Mouse (Mus musculus): ENCODE data around the gene Pex16. TPM values are rescaled to one million over a fixed set of nuclear protein-coding genes. Genes with fewer than 3 reads are reported as not detected.

Gene Pex16
- polyA plus RNA-seq, 1 experiment from 2014 or later = 42.0 TPM

DNA sequence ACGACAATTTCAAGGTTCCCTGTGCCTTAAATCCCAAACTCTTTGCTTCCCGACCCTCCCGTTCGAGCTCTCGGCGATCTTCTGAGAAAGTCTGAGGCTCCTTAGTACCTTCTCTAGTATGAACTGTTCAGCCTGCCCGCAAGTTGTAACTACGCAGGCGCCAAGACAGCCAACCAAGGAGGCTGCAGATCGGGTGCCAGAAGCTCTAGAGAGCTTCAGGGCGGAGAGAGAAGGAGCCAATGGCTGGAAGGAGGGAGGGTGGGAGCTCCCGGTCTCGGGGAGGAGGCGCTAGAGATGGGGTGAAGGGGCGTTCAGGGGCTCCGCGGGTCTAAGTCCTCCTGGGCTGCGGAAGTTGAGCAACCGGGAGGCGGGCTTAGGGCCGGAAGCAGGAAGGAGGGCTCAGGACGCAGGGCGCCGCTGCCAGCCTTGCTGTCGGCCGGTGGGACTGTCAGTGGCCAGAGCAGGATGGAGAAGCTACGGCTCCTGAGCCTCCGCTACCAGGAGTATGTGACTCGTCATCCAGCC is 685 bp downstream of the Pex16 start:
- no peaks in the 10 kb centered on the region for H3K9me3 ChIP-seq (ENCODE audit: control insufficient read depth, low read length)
- 0% methylated on average over 29 of the region's 29 CpGs for WGBS
- ATAC-seq = peak; percentile 95
- H3K9ac ChIP-seq (replicated peaks; ENCODE audit: low read depth, low read length) = peak overlapping the region; percentile 74
- H3K27me3 ChIP-seq (replicated peaks; ENCODE audit: control insufficient read depth, insufficient read depth, low read length) = peaks cover 8% of the 10 kb centered on the region
- H3K4me1 ChIP-seq (replicated peaks; ENCODE audit: control insufficient read depth, insufficient read depth, low read length) = peaks cover 44% of the 10 kb centered on the region
- peaks cover 3% of the 10 kb centered on the region; the same call in 1 of the 2 replicates for H3K36me3 ChIP-seq (ENCODE audit: control insufficient read depth, insufficient read depth)
- peak overlapping the region; percentile 71 for H3K4me3 ChIP-seq (replicated peaks; ENCODE audit: low read length)
- H3K4me2 ChIP-seq (ENCODE audit: low read length) = peak overlapping the region; percentile 93
- H3K27ac ChIP-seq (ENCODE audit: low read length) = peak overlapping the region; percentile 88

DNA sequence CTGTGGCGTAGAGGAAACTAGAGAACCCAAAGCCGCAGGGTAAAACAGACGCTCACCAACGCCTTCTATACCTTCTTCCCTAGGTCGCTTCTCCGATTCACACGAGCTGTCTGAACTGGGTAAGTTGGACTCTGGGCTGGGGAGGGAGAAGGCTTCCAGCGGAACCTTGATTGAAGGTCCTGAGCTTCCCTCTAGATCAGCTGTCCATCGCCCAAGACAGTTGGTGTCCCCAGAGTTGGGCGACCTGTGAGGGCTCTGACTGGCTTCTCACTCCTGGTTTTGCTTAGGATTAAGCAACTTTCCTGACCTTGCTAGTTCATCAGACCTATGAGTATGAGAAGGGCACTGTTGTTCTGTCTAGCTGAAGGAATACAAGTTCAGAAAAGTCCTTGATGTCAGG is 1.3 kb downstream of the Pex16 start:
- Histone ChIP-seq H3K4me2 (ENCODE audit: low read length) (peak overlapping the region; percentile 93), H3K9ac (replicated peaks; ENCODE audit: low read depth, low read length) (peak overlapping the region; percentile 74), H3K4me3 (replicated peaks; ENCODE audit: low read length) (peak overlapping the region; percentile 71), H3K36me3 (ENCODE audit: control insufficient read depth, insufficient read depth) (peaks cover 4% of the 10 kb centered on the region; the same call in 1 of the 2 replicates), H3K9me3 (ENCODE audit: control insufficient read depth, low read length) (no peaks in the 10 kb centered on the region), H3K27ac (ENCODE audit: low read length) (peak overlapping the region; percentile 88), H3K4me1 (replicated peaks; ENCODE audit: control insufficient read depth, insufficient read depth, low read length) (peaks cover 38% of the 10 kb centered on the region), H3K27me3 (replicated peaks; ENCODE audit: control insufficient read depth, insufficient read depth, low read length) (peaks cover 5% of the 10 kb centered on the region)
- WGBS = 12% methylated on average over 10 of the region's 10 CpGs
- ATAC-seq = no peak

GRCm38 (mm10) chr2:92376300-92376699 is 1.8 kb downstream of the Pex16 start:
- no peak overlapping the region; the same call in 1 of the 2 replicates for H3K4me3 ChIP-seq (replicated peaks; ENCODE audit: low read length)
- no peak overlapping the region for H3K9ac ChIP-seq (replicated peaks; ENCODE audit: low read depth, low read length)
- H3K27me3 ChIP-seq (replicated peaks; ENCODE audit: control insufficient read depth, insufficient read depth, low read length) = peaks cover under 1% of the 10 kb centered on the region
- peaks cover 33% of the 10 kb centered on the region for H3K4me1 ChIP-seq (replicated peaks; ENCODE audit: control insufficient read depth, insufficient read depth, low read length)
- H3K9me3 ChIP-seq (ENCODE audit: control insufficient read depth, low read length) = no peaks in the 10 kb centered on the region
- 79% methylated on average over 6 of the region's 6 CpGs for WGBS
- peaks cover 6% of the 10 kb centered on the region; the same call in 1 of the 2 replicates for H3K36me3 ChIP-seq (ENCODE audit: control insufficient read depth, insufficient read depth)
- ATAC-seq = no peak
- peak overlapping the region; percentile 93 for H3K4me2 ChIP-seq (ENCODE audit: low read length)
- H3K27ac ChIP-seq (ENCODE audit: low read length) = no peak overlapping the region

DNA sequence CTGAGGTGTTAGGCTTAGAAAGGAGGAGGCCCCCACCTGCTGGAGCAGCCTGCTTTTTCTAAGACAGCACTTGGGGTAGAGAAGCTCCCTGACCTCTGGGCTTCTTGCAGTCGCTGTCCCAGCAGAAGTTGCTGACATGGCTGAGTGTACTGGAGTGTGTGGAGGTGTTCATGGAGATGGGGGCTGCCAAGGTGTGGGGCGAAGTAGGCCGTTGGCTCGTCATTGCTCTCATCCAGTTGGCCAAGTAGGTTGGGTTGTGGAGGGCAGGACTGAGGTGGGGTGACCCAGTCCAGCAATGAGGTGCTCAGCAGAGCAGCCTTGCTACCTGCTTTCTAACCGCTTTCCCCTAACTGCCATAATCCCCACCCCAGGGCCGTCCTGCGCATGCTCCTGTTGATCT is 2.8 kb downstream of the Pex16 start:
- peaks cover 6% of the 10 kb centered on the region; the same call in 1 of the 2 replicates for H3K36me3 ChIP-seq (ENCODE audit: control insufficient read depth, insufficient read depth)
- no peak overlapping the region for H3K9ac ChIP-seq (replicated peaks; ENCODE audit: low read depth, low read length)
- 94% methylated on average over 7 of the region's 7 CpGs for WGBS
- H3K4me1 ChIP-seq (replicated peaks; ENCODE audit: control insufficient read depth, insufficient read depth, low read length) = peaks cover 23% of the 10 kb centered on the region
- ATAC-seq = no peak
- H3K4me3 ChIP-seq (replicated peaks; ENCODE audit: low read length) = no peak overlapping the region
- H3K27me3 ChIP-seq (replicated peaks; ENCODE audit: control insufficient read depth, insufficient read depth, low read length) = no peaks in the 10 kb centered on the region
- no peak overlapping the region for H3K4me2 ChIP-seq (ENCODE audit: low read length)
- H3K27ac ChIP-seq (ENCODE audit: low read length) = no peak overlapping the region
- H3K9me3 ChIP-seq (ENCODE audit: control insufficient read depth, low read length) = no peaks in the 10 kb centered on the region

DNA sequence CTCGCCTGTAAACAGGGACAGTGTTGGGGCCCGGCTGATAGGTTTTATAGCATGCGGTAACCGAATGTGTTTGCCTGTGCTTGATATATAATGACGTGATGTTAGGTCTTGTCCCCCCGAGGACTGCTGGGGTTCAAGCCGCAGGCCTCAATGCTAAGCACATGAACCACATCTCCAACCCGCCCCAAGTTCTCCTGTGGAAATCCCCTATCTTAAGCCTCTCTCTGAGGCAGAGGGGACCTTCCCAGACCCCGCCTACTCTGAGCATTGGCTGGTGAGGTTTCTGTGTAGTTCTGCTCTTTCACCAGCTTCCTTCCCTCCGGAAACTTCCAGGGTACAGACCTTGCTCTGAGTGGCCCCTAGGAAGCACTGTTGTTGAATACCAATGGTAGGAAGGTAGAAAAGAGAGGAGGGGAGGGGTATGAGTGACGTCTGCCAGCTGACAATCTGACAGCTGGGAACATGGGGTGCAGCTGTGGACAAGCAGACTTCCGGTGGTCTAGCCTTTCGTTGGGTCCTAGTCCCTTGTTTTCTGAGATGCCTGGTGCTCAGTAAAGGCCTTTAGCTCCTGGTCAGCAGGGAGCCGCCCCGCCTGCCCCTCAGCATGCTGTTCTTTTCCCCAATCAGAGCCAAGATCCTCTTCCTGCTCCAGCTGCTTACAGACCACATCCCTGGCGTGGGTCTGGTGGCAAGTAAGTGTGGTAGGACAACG is 5.5 kb downstream of the Pex16 start:
- no peak for ATAC-seq
- no peak overlapping the region for H3K27ac ChIP-seq (ENCODE audit: low read length)
- no peaks in the 10 kb centered on the region for H3K27me3 ChIP-seq (replicated peaks; ENCODE audit: control insufficient read depth, insufficient read depth, low read length)
- H3K36me3 ChIP-seq (ENCODE audit: control insufficient read depth, insufficient read depth) = peaks cover 13% of the 10 kb centered on the region; the same call in 1 of the 2 replicates
- H3K4me2 ChIP-seq (ENCODE audit: low read length) = no peak overlapping the region
- H3K4me3 ChIP-seq (replicated peaks; ENCODE audit: low read length) = no peak overlapping the region
- 81% methylated on average over 17 of the region's 17 CpGs for WGBS
- no peaks in the 10 kb centered on the region for H3K9me3 ChIP-seq (ENCODE audit: control insufficient read depth, low read length)
- H3K4me1 ChIP-seq (replicated peaks; ENCODE audit: control insufficient read depth, insufficient read depth, low read length) = peaks cover 8% of the 10 kb centered on the region
- no peak overlapping the region for H3K9ac ChIP-seq (replicated peaks; ENCODE audit: low read depth, low read length)

DNA sequence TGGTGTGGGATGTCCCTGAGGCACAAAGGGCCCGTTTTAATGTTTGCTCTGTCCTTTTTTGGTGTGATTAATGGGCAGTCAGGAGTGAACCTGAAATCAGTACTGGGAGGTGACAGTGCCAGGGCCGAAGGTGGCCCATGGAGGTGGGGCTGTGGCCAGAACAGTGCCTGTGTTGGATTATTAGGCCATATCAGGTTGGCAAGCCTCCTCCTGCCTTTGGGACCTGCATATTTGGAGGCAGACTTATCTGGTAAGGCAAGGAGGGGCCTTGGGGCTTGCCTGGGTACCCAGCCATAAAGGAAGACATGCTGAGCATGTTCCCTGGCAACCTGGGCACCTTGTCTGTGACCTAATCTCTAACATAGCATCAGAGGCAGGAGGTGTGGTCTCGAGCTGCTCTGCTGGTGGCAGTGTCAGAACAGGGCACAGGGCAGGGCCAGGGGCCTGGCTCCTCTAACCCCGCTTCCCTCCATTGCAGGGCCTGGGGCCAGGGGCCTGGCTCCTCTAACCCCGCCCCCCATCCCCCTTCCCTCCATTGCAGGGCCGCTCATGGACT is 6.1 kb downstream of the Pex16 start:
- Histone ChIP-seq H3K27me3 (replicated peaks; ENCODE audit: control insufficient read depth, insufficient read depth, low read length) (no peaks in the 10 kb centered on the region), H3K27ac (ENCODE audit: low read length) (no peak overlapping the region), H3K36me3 (ENCODE audit: control insufficient read depth, insufficient read depth) (peaks cover 19% of the 10 kb centered on the region), H3K9me3 (ENCODE audit: control insufficient read depth, low read length) (no peaks in the 10 kb centered on the region), H3K4me3 (replicated peaks; ENCODE audit: low read length) (no peak overlapping the region), H3K9ac (replicated peaks; ENCODE audit: low read depth, low read length) (no peak overlapping the region), H3K4me2 (ENCODE audit: low read length) (no peak overlapping the region), H3K4me1 (replicated peaks; ENCODE audit: control insufficient read depth, insufficient read depth, low read length) (peaks cover 8% of the 10 kb centered on the region)
- 85% methylated on average over 6 of the region's 6 CpGs for WGBS
- no peak for ATAC-seq

DNA sequence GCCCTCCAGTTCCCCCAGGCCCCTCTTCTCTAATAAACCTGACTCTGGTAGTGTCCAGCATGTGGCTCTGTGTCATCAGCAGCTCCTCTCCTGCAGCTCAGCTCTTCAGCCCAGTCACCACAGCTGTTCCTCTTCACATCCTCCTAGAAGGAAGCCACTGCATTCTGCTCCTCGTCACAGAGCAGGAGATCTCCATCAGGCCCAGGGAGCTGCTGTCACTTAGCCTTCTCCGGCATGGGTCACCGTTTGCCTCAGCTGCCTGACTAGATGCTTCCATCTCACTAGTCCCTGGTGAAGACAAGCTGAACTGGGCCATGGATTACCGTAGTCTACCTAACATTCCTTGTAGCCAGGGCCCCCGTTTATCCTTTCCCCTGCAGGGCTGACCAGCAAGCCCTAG is 6.7 kb downstream of the Pex16 start:
- Histone ChIP-seq H3K27ac (ENCODE audit: low read length) (no peak overlapping the region), H3K4me1 (replicated peaks; ENCODE audit: control insufficient read depth, insufficient read depth, low read length) (peaks cover 3% of the 10 kb centered on the region), H3K27me3 (replicated peaks; ENCODE audit: control insufficient read depth, insufficient read depth, low read length) (no peaks in the 10 kb centered on the region), H3K36me3 (ENCODE audit: control insufficient read depth, insufficient read depth) (peaks cover 24% of the 10 kb centered on the region), H3K4me2 (ENCODE audit: low read length) (no peak overlapping the region), H3K9ac (replicated peaks; ENCODE audit: low read depth, low read length) (no peak overlapping the region), H3K9me3 (ENCODE audit: control insufficient read depth, low read length) (no peaks in the 10 kb centered on the region), H3K4me3 (replicated peaks; ENCODE audit: low read length) (no peak overlapping the region)
- ATAC-seq = no peak
- 91% methylated on average over 5 of the region's 5 CpGs for WGBS

DNA sequence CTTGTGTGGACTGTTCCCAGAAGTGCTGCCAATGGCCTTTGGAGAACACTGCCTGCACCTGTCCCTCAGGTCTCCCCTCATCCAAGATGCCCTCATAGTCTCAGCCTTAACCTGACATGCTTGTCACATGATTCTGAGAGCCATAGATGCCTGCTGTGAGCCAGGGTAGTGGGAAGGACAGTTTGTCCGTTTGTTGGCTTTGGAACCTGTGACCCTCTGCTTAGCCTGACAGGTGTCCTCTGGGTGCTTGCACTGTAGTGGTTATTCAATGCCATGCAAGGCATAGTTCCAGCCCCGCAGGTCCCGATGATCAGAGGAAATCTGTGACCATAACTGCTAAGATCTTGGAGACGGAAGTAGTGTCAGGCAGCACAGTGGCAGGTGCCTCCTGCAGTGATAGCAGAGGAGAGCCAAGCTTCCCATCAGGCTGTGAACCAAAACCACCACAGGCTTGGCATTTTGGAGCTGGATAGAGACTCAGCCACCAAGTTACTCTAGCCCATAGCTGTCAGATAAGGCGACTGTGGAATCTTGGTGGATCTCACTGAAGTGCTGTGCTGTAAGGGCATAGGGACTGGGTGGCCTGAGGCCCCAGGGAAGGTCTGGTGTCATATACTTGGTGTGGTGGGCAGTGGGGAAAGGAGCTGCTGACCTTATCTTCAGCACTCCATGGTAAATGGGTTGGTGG is 7.6 kb downstream of the Pex16 start, which contains the start of gene 1700029I15Rik:
Gene 1700029I15Rik (plus strand): TSS at position 638 of the 688 bp plus-strand sequence.
- no peak within 1 kb of the TSS for H3K27ac ChIP-seq (ENCODE audit: low read length)
- H3K4me1 ChIP-seq (replicated peaks; ENCODE audit: control insufficient read depth, insufficient read depth, low read length) = no peaks in the 10 kb centered on the region
- no peak within 1 kb of the TSS for H3K9ac ChIP-seq (replicated peaks; ENCODE audit: low read depth, low read length)
- H3K27me3 ChIP-seq (replicated peaks; ENCODE audit: control insufficient read depth, insufficient read depth, low read length) = no peaks in the 10 kb centered on the region
- no peaks in the 10 kb centered on the region for H3K9me3 ChIP-seq (ENCODE audit: control insufficient read depth, low read length)
- H3K4me2 ChIP-seq (ENCODE audit: low read length) = no peak within 1 kb of the TSS
- ATAC-seq = no peak
- peaks cover 30% of the 10 kb centered on the region for H3K36me3 ChIP-seq (ENCODE audit: control insufficient read depth, insufficient read depth)
- H3K4me3 ChIP-seq (replicated peaks; ENCODE audit: low read length) = no peak within 1 kb of the TSS
- WGBS = 91% methylated on average over 5 of the region's 5 CpGs

DNA sequence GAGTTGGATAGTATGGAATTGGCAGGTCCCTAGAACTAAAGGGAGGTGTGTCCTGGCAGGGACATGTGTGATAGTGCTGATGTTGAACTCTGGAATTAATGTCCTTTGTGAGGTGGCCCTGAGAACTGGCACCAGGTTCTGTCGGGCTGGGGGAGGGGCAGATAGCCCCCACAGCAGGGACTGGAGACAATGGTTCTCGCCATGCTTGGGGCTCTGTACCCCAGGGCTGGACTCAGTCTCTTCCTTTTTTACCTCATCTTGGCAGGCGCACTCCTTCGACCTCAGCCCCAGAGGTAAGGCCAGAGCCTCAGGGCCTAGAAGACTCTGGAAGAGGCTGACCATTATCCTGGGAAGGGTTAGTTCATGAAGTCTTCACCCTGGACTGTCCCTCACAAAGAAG is 8.3 kb downstream of the Pex16 start:
- Histone ChIP-seq H3K9me3 (ENCODE audit: control insufficient read depth, low read length) (no peaks in the 10 kb centered on the region), H3K4me3 (replicated peaks; ENCODE audit: low read length) (no peak overlapping the region), H3K9ac (replicated peaks; ENCODE audit: low read depth, low read length) (no peak overlapping the region), H3K27me3 (replicated peaks; ENCODE audit: control insufficient read depth, insufficient read depth, low read length) (no peaks in the 10 kb centered on the region), H3K36me3 (ENCODE audit: control insufficient read depth, insufficient read depth) (peaks cover 30% of the 10 kb centered on the region), H3K27ac (ENCODE audit: low read length) (no peak overlapping the region), H3K4me2 (ENCODE audit: low read length) (no peak overlapping the region), H3K4me1 (replicated peaks; ENCODE audit: control insufficient read depth, insufficient read depth, low read length) (peaks cover 5% of the 10 kb centered on the region)
- no peak for ATAC-seq
- 85% methylated on average over 4 of the region's 4 CpGs for WGBS
